Comparison of ENCODE assay signal across 9 mouse cellular contexts in the genomic region with DNA sequence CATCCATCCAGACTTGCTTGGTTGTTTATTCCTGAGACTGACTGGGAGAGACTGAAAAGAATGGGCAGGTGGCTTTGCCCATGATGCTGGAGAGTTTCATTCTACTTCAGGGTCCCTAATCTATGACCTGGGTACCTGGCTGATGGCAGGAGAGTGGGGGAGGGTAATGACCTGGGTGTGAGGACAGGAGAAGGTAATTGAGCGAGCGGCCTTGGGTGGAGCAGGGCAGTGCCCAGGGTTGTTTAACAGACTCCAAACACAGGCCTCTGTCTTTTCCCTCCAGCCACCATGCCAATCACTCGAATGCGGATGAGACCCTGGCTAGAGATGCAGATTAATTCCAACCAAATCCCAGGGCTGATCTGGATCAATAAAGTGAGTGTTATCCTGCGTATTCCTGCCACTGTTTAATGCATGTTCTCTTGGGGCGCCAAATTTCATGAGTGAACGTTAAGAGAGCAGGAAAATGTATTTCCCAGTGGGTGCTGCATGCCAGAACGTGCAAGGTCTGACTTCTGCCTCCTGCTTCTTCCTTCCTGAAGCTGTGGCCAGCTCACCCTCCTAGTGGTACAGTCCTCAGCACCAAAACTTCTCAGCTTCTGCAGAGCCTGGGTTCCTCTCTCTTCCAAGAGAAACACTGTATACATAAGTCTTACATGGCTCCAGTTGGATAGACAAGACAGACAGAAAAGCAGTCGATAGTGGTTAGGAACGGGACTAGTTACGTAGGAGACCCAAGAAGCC. TPM values are rescaled to one million over a fixed set of nuclear protein-coding genes. Genes with fewer than 3 reads are reported as not detected.
DNase-seq lines count a peak whose midpoint lies in the region; ATAC-seq and TF ChIP-seq lines count a peak whose summit lies in the region.
"Had no signal": no experiment of that assay in that cellular context is flagged by ENCODE, and none has a peak within 500 bp of the region (broad histone marks: within the 10 kb centered on the region; RNA-seq: fewer than 3 reads in every experiment).

No protein-coding gene starts in this region.

- TF ChIP-seq EP300 in CH12.LX (IDR thresholded peaks at IDR 0.05; ENCODE audit: low read length), result no peak
- no peak for TF ChIP-seq EP300 in liver, embryonic 14.5 days (IDR thresholded peaks at IDR 0.05; ENCODE audit: low read depth)

- peaks cover 5% of the 10 kb centered on the region for H3K4me1 ChIP-seq in heart, embryonic 12.5 days (replicated peaks)
- H3K4me1 ChIP-seq in CH12.LX (ENCODE audit: control insufficient read depth in 1 of 2, insufficient read depth in 2 of 2), result peaks cover 35 to 76% of the 10 kb centered on the region in 2 experiments
- peaks cover 9% of the 10 kb centered on the region; the same call in 1 of the 2 replicates for H3K4me1 ChIP-seq in heart, embryonic 15.5 days (replicated peaks)
- peaks cover 0 to 5% of the 10 kb centered on the region in 2 experiments; a peak in 1 of 4 replicates for H3K4me1 ChIP-seq in liver, embryonic 14.5 days (replicated peaks; ENCODE audit: control insufficient read depth in 2 of 2, insufficient read depth in 2 of 2, low read length in 1 of 2)

- dilution Hi-C loops in CH12.LX (cut with MboI; ENCODE audit: extremely low pct_ligation_motif_present, extremely low pct_unique_long_range_greater_than_20kb, low sequenced_read_pairs), result no loop called here

- ATAC-seq in heart, embryonic 12.5 days (ENCODE audit: insufficient number of reproducible peaks, low FRiP score), result no peak
- ATAC-seq in heart, embryonic 15.5 days (replicated peaks; ENCODE audit: insufficient number of reproducible peaks, insufficient read depth, low FRiP score, low read depth), result no peak
- ATAC-seq in liver, embryonic 14.5 days (ENCODE audit: insufficient read depth), result no peak

- no peak for TF ChIP-seq CTCF in CH12.LX (conservative IDR thresholded peaks at IDR 0.05 in 1 of 2, IDR thresholded peaks at IDR 0.05 in 1 of 2; ENCODE audit: low read depth in 2 of 2, low read length in 2 of 2)
- no peak for TF ChIP-seq CTCF in liver, embryonic 14.5 days (IDR thresholded peaks at IDR 0.05; ENCODE audit: low read depth)

- H3K36me3 ChIP-seq in heart, embryonic 12.5 days, result peaks cover 30% of the 10 kb centered on the region
- H3K36me3 ChIP-seq in CH12.LX (replicated peaks in 1 of 2; ENCODE audit: control insufficient read depth in 1 of 2, insufficient read depth in 1 of 2, low read length in 1 of 2), result peaks cover 46 to 51% of the 10 kb centered on the region in 2 experiments
- H3K36me3 ChIP-seq in heart, embryonic 15.5 days, result peaks cover 11% of the 10 kb centered on the region
- H3K36me3 ChIP-seq in liver, embryonic 14.5 days (replicated peaks; ENCODE audit: control insufficient read depth, insufficient read depth, low read depth), result no peaks in the 10 kb centered on the region

- peaks cover 49% of the 10 kb centered on the region for H3K79me2 ChIP-seq in CH12.LX (replicated peaks; ENCODE audit: control insufficient read depth, extremely low read depth, insufficient read depth, poor library complexity, severe bottlenecking)

- H3K27ac ChIP-seq in heart, embryonic 12.5 days (ENCODE audit: poor library complexity, severe bottlenecking), result no peak overlapping the region
- H3K27ac ChIP-seq in CH12.LX (ENCODE audit: insufficient read depth, low read depth), result no peak overlapping the region
- no peak overlapping the region for H3K27ac ChIP-seq in heart, embryonic 15.5 days
- H3K27ac ChIP-seq in liver, embryonic 14.5 days, result no peak overlapping the region

- in situ Hi-C loops in CH12.LX (cut with MboI; ENCODE audit: low pct_ligation_motif_present, low pct_unique_long_range_greater_than_20kb, low sequenced_read_pairs), result no loop called here

- peak overlapping the region; percentile 17 for H3K9ac ChIP-seq in heart, embryonic 12.5 days
- H3K9ac ChIP-seq in CH12.LX (ENCODE audit: insufficient read depth, low read depth), result peak overlapping the region; percentile 78
- peak overlapping the region; percentile 81; the same call in 1 of the 2 replicates for H3K9ac ChIP-seq in heart, embryonic 15.5 days
- H3K9ac ChIP-seq in liver, embryonic 14.5 days (replicated peaks), result no peak overlapping the region

- TF ChIP-seq POLR2A in CH12.LX (IDR thresholded peaks at IDR 0.05; ENCODE audit: low read depth, low read length), result no peak

- WGBS in heart, embryonic 12.5 days, result 84% methylated on average over 11 of the region's 11 CpGs
- WGBS in heart, embryonic 15.5 days, result 81% methylated on average over 11 of the region's 11 CpGs
- 59% methylated on average over 11 of the region's 11 CpGs for WGBS in liver, embryonic 14.5 days (ENCODE audit: insufficient replicate concordance)

- no peak for DNase-seq in heart, postnatal 4 days
- DNase-seq in CH12.LX (ENCODE audit: extremely low read depth), result no peak
- DNase-seq in liver, embryonic 14.5 days (ENCODE audit: low read depth in 3 of 3, low spot score in 3 of 3), result no peak
- DNase-seq in testis, postnatal 14 days (ENCODE audit: low spot score), result no peak
- no peak for DNase-seq in cerebellum, postnatal 36 days
- DNase-seq in cerebellum, postnatal 10 days, result no peak

- peaks cover 6% of the 10 kb centered on the region for H3K27me3 ChIP-seq in heart, embryonic 12.5 days (replicated peaks)
- no peaks in the 10 kb centered on the region for H3K27me3 ChIP-seq in CH12.LX (replicated peaks)
- no peaks in the 10 kb centered on the region for H3K27me3 ChIP-seq in heart, embryonic 15.5 days
- H3K27me3 ChIP-seq in liver, embryonic 14.5 days (ENCODE audit: control insufficient read depth, insufficient read depth, low read length), result peaks cover 15% of the 10 kb centered on the region

- peak overlapping the region; percentile 88 for H3K4me2 ChIP-seq in heart, embryonic 12.5 days
- peak overlapping the region; percentile 68 for H3K4me2 ChIP-seq in CH12.LX (ENCODE audit: insufficient read depth, low read depth, poor library complexity, severe bottlenecking)
- peak overlapping the region; percentile 89 for H3K4me2 ChIP-seq in heart, embryonic 15.5 days
- H3K4me2 ChIP-seq in liver, embryonic 14.5 days (ENCODE audit: low read depth), result peak overlapping the region; percentile 76

- H3K9me3 ChIP-seq in heart, embryonic 12.5 days (replicated peaks), result no peaks in the 10 kb centered on the region
- no peaks in the 10 kb centered on the region for H3K9me3 ChIP-seq in CH12.LX (replicated peaks; ENCODE audit: low read length)
- no peaks in the 10 kb centered on the region for H3K9me3 ChIP-seq in heart, embryonic 15.5 days (replicated peaks)
- H3K9me3 ChIP-seq in liver, embryonic 14.5 days (ENCODE audit: control insufficient read depth, low read length), result no peaks in the 10 kb centered on the region

- TF ChIP-seq RAD21 in CH12.LX (IDR thresholded peaks at IDR 0.05; ENCODE audit: low read depth, low read length), result no peak

- H3K4me3 ChIP-seq in heart, embryonic 12.5 days, result peak overlapping the region; percentile 88
- H3K4me3 ChIP-seq in CH12.LX (replicated peaks in 1 of 3; ENCODE audit: low read depth in 2 of 3, low read length in 2 of 3, poor library complexity in 1 of 3), result peak overlapping the region; percentile 77 to 98 (median 93)
- peak overlapping the region; percentile 91 for H3K4me3 ChIP-seq in heart, embryonic 15.5 days
- peak overlapping the region; percentile 62; a peak in 3 of 4 replicates for H3K4me3 ChIP-seq in liver, embryonic 14.5 days (ENCODE audit: insufficient read depth in 1 of 2, low read depth in 2 of 2, low read length in 2 of 2)

TF ChIP-seq in CH12.LX, 34 proteins besides CTCF, POLR2A, EP300 and RAD21:
- no peak for TF ChIP-seq KAT2A (IDR thresholded peaks at IDR 0.05; ENCODE audit: insufficient replicate concordance, low read length)
- TF ChIP-seq SMC3 (IDR thresholded peaks at IDR 0.05; ENCODE audit: low read depth, low read length), result no peak
- TF ChIP-seq BHLHE40 (IDR thresholded peaks at IDR 0.05; ENCODE audit: low read depth, low read length), result no peak
- TF ChIP-seq CHD2 (IDR thresholded peaks at IDR 0.05; ENCODE audit: low read length), result 0 out of 2 replicates have a peak, but pooled peaks have one; percentile 32

RNA-seq across cellular contexts. Expression of gene Irf1, which starts 1.4 kb away (rescaled TPM):
- polyA plus RNA-seq in heart, embryonic 12.5 days (2016; fragmentation: Nextera tagmentation; extraction: Ambion mirVana), result 9.8 and 11.3 TPM in 2 replicates
- 10 to 100 TPM; 11.8 to 12.2 TPM for total RNA-seq in heart, postnatal 4 days (2021)
- total RNA-seq in CH12.LX (2012; rRNA removed), result 46.4 and 64.9 TPM in 2 replicates
- 19.8 and 23.6 TPM in 2 replicates for total RNA-seq in CH12.LX (2014; rRNA removed)
- polyA plus RNA-seq in CH12.LX (2012; ENCODE audit: insufficient read length, low read depth), result 17.8 and 18.2 TPM in 2 replicates
- polyA plus RNA-seq in heart, embryonic 15.5 days (2015; fragmentation: Nextera tagmentation; extraction: Ambion mirVana), result 10.2 and 24.9 TPM in 2 replicates
- 5.0 and 8.1 TPM in 2 replicates for polyA plus RNA-seq in liver, embryonic 14.5 days (2012; rRNA removed)
- polyA plus RNA-seq in liver, embryonic 14.5 days (2014; fragmentation: Nextera tagmentation; extraction: Ambion mirVana), result 5.4 and 9.1 TPM in 2 replicates

RNA-seq across cellular contexts. Expression of gene Gm17334, which starts 1.8 kb away (rescaled TPM):
- 0.22 TPM in 1 of 2 replicates, not detected in the other for polyA plus RNA-seq in heart, embryonic 12.5 days (2016; fragmentation: Nextera tagmentation; extraction: Ambion mirVana)
- total RNA-seq in heart, postnatal 4 days (2021), result not detected
- total RNA-seq in CH12.LX (2012; rRNA removed), result 0.71 and 0.72 TPM in 2 replicates
- total RNA-seq in CH12.LX (2014; rRNA removed), result not detected in 2 replicates
- polyA plus RNA-seq in CH12.LX (2012; ENCODE audit: insufficient read length, low read depth), result 0.47 and 0.57 TPM in 2 replicates
- 0.15 TPM in 1 of 2 replicates, not detected in the other for polyA plus RNA-seq in heart, embryonic 15.5 days (2015; fragmentation: Nextera tagmentation; extraction: Ambion mirVana)
- not detected in 2 replicates for polyA plus RNA-seq in liver, embryonic 14.5 days (2012; rRNA removed)
- polyA plus RNA-seq in liver, embryonic 14.5 days (2014; fragmentation: Nextera tagmentation; extraction: Ambion mirVana), result not detected in 2 replicates
- total RNA-seq: MEL had no signal

RNA-seq across cellular contexts. Expression of gene Il5, which starts 50.6 kb away (rescaled TPM):
- not detected in 2 replicates for polyA plus RNA-seq in heart, embryonic 12.5 days (2016; fragmentation: Nextera tagmentation; extraction: Ambion mirVana)
- not detected for total RNA-seq in heart, postnatal 4 days (2021)
- total RNA-seq in CH12.LX (2012; rRNA removed), result not detected in 2 replicates
- not detected in 2 replicates for total RNA-seq in CH12.LX (2014; rRNA removed)
- not detected in 2 replicates for polyA plus RNA-seq in CH12.LX (2012; ENCODE audit: insufficient read length, low read depth)
- polyA plus RNA-seq in heart, embryonic 15.5 days (2015; fragmentation: Nextera tagmentation; extraction: Ambion mirVana), result not detected in 2 replicates
- polyA plus RNA-seq in liver, embryonic 14.5 days (2012; rRNA removed), result not detected in 2 replicates
- polyA plus RNA-seq in liver, embryonic 14.5 days (2014; fragmentation: Nextera tagmentation; extraction: Ambion mirVana), result not detected in 2 replicates
- total RNA-seq: MEL had no signal
